Mouse (Mus musculus): ENCODE measurements around the gene Zdhhc3. TPM values are rescaled to one million over a fixed set of nuclear protein-coding genes. Genes with fewer than 3 reads are reported as not detected.

Zdhhc3 gene
- polyA plus RNA-seq, 1 experiment, result 92.1 TPM

GRCm38 (mm10) chr9:123099631-123100455, 13.2 kb downstream of the Zdhhc3 start:
- no peak overlapping the region for H3K4me3 ChIP-seq (ENCODE audit: insufficient read depth, low read length)
- TF ChIP-seq CTCF (IDR thresholded peaks at IDR 0.05; ENCODE audit: borderline replicate concordance, insufficient read depth, low read length), result no peak
- TF ChIP-seq POLR2A (IDR thresholded peaks at IDR 0.05; ENCODE audit: low read depth, low read length), result no peak
- no peaks in the 10 kb centered on the region for H3K4me1 ChIP-seq (ENCODE audit: control insufficient read depth, insufficient read depth, low read length)
- H3K27ac ChIP-seq (ENCODE audit: insufficient read depth, low read length), result no peak overlapping the region

DNA sequence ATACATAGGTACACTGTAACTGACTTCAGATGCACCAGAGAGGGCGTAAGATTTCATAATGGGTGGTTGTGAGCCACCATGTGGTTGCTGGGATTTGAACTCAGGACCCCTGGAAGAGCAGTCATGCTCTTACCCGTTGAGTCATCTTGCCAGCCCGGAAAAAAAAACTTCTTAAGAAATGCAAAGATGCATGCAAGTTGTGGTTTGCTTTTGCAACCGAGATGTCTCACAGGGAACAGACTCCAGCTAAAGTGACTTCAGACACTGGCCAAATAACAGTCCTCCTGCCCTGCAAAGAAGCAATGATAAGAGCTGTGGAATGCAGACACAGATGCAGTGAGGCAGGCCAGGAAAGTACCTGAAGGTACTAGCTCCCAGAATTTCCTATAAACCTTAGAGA, 22.2 kb downstream of the Zdhhc3 start:
- TF ChIP-seq CTCF (IDR thresholded peaks at IDR 0.05; ENCODE audit: borderline replicate concordance, insufficient read depth, low read length) (no peak), POLR2A (IDR thresholded peaks at IDR 0.05; ENCODE audit: low read depth, low read length) (no peak)
- no peaks in the 10 kb centered on the region for H3K4me1 ChIP-seq (ENCODE audit: control insufficient read depth, insufficient read depth, low read length)
- no peak overlapping the region for H3K27ac ChIP-seq (ENCODE audit: insufficient read depth, low read length)
- no peak overlapping the region for H3K4me3 ChIP-seq (ENCODE audit: insufficient read depth, low read length)

DNA sequence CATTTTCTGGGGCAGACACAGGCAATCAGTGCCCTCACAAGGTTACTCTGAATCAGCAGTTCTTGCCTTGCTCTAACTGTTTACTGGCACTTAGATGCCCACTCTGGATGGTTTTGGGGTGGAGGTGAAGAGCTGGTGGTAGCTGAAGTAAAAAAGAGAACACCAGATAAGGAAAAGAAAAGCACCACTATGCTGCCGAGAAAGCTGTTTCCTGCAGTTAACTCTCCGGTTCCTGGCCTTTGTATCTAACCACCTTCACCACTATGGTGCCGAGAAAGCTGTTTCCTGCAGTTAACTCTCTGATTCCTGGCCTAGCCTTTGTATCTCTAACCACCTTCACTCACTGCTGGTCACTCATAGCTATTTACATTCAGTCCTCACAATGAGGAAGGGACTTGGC, 25.4 kb downstream of the Zdhhc3 start:
- no peaks in the 10 kb centered on the region for H3K4me1 ChIP-seq (ENCODE audit: control insufficient read depth, insufficient read depth, low read length)
- H3K27ac ChIP-seq (ENCODE audit: insufficient read depth, low read length), result no peak overlapping the region
- no peak for TF ChIP-seq POLR2A (IDR thresholded peaks at IDR 0.05; ENCODE audit: low read depth, low read length)
- no peak for TF ChIP-seq CTCF (IDR thresholded peaks at IDR 0.05; ENCODE audit: borderline replicate concordance, insufficient read depth, low read length)
- H3K4me3 ChIP-seq (ENCODE audit: insufficient read depth, low read length), result no peak overlapping the region

DNA sequence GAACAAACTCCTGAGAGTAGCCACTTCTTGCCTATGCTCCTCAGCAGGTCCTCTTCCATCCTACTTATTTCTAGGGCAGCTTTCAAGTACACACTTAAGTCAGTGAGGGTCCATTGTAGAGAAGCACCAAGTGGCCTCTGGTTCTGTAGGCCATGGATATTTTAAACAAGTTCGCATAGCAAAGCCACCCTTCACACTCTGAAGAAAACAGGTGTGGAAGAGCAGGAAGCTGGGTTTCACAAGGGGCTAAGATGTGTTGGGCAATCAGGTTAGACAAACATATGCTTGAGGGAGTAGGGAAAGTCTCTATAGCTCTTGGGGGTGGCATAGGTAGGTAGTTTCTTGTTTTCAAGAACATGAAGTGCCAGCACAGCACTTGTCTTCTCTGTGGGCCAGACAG, 27.6 kb downstream of the Zdhhc3 start:
- Histone ChIP-seq H3K4me3 (ENCODE audit: insufficient read depth, low read length) (no peak overlapping the region), H3K4me1 (ENCODE audit: control insufficient read depth, insufficient read depth, low read length) (no peaks in the 10 kb centered on the region)
- TF ChIP-seq CTCF (IDR thresholded peaks at IDR 0.05; ENCODE audit: borderline replicate concordance, insufficient read depth, low read length) (no peak), POLR2A (IDR thresholded peaks at IDR 0.05; ENCODE audit: low read depth, low read length) (no peak)

DNA sequence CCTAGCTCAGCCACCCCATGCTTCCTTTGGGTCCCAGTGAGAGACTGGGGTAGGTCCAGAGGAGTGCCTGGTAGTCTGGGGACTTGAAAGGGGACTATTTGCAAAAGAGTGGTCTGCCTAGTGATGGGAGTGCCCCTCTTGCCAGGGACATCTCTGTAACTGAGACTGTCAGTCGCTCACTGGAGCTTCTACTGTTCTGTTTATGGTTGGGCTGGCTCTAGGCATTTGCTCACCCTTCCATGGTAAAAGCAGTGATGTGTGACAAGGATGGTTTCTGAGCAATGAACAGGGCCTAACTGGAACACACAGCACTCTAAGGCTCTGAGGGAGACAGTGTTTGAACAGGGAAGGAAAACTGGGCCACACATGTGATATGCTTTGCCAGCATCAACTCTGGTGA, 32.2 kb downstream of the Zdhhc3 start:
- TF ChIP-seq POLR2A (IDR thresholded peaks at IDR 0.05; ENCODE audit: low read depth, low read length) (no peak), CTCF (IDR thresholded peaks at IDR 0.05; ENCODE audit: borderline replicate concordance, insufficient read depth, low read length) (no peak)
- Histone ChIP-seq H3K4me3 (ENCODE audit: insufficient read depth, low read length) (no peak overlapping the region), H3K27ac (ENCODE audit: insufficient read depth, low read length) (no peak overlapping the region), H3K4me1 (ENCODE audit: control insufficient read depth, insufficient read depth, low read length) (no peaks in the 10 kb centered on the region)

More for the DNA sequence above, 27.6 kb downstream of the Zdhhc3 start:
- H3K27ac ChIP-seq (ENCODE audit: insufficient read depth, low read length), result no peak overlapping the region

DNA sequence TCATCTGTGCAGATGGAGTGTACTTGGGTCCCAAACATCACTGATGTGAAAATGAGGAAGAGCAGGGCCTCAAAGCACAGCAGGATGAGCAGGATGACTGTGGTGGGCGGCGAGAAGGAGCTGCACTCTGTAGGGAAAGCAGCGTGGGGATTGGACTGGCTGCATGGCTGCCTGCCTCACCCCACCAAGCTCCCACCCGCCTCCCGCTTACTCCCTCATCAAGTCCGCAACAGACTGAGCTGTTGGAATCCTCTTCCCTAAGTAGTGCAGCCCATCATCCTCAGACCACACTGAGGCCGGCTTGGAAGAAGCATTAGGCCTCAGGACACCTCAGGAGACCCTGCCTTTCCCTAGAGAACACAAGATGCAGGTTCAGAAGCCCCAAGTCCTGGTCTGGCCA, 32.6 kb downstream of the Zdhhc3 start:
- H3K4me3 ChIP-seq (ENCODE audit: insufficient read depth, low read length), result no peak overlapping the region
- no peak for TF ChIP-seq CTCF (IDR thresholded peaks at IDR 0.05; ENCODE audit: borderline replicate concordance, insufficient read depth, low read length)
- no peak for TF ChIP-seq POLR2A (IDR thresholded peaks at IDR 0.05; ENCODE audit: low read depth, low read length)

DNA sequence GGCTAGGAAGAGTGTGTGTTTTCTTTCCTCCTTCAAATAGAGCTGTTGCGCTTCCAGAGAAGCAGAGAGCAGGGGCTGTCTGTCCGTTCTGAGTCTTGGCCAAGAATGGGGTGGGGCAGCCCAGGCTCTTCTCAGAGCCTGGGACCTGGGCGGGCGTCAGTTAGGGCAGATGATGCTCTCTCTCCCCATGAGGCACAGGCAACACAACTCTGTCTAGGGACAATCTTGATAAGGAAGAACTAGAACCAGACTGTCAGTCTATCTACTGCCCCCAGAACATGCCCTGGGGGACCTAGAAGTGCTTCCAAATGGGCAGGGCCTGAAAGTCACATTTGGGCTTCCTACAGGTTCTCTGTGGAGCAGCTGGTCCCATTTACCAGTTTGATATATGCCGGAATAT, 33.9 kb downstream of the Zdhhc3 start:
- no peaks in the 10 kb centered on the region for H3K4me1 ChIP-seq (ENCODE audit: control insufficient read depth, insufficient read depth, low read length)
- H3K4me3 ChIP-seq (ENCODE audit: insufficient read depth, low read length), result no peak overlapping the region
- TF ChIP-seq POLR2A (IDR thresholded peaks at IDR 0.05; ENCODE audit: low read depth, low read length) (no peak), CTCF (IDR thresholded peaks at IDR 0.05; ENCODE audit: borderline replicate concordance, insufficient read depth, low read length) (no peak)
- no peak overlapping the region for H3K27ac ChIP-seq (ENCODE audit: insufficient read depth, low read length)

More for the DNA sequence above, 32.6 kb downstream of the Zdhhc3 start:
- Histone ChIP-seq H3K4me1 (ENCODE audit: control insufficient read depth, insufficient read depth, low read length) (no peaks in the 10 kb centered on the region), H3K27ac (ENCODE audit: insufficient read depth, low read length) (no peak overlapping the region)

DNA sequence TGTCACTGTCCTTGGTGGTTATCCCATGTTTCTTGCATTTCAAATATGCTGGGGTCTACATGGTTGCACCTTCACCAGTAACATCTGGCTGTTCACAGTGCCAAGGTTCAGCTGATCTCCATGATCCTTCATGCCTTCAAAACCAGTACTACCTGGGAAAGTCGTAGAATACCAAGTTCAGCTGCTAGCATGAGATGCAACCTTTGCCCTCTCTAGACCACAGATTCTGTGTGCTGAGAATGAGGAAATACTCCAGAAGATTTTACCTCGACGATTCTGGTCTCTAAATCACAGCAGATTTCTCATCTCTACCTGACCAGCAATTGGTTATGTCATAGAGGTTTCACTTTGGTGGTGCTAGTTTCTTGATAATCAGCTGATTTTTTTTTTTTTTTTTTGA, 52.8 kb downstream of the Zdhhc3 start:
- Histone ChIP-seq H3K4me3 (ENCODE audit: insufficient read depth, low read length) (no peak overlapping the region), H3K27ac (ENCODE audit: insufficient read depth, low read length) (no peak overlapping the region), H3K4me1 (ENCODE audit: control insufficient read depth, insufficient read depth, low read length) (no peaks in the 10 kb centered on the region)
- TF ChIP-seq CTCF (IDR thresholded peaks at IDR 0.05; ENCODE audit: borderline replicate concordance, insufficient read depth, low read length), result no peak
- no peak for TF ChIP-seq POLR2A (IDR thresholded peaks at IDR 0.05; ENCODE audit: low read depth, low read length)

- Histone ChIP-seq H3K27ac (ENCODE audit: insufficient read depth, low read length) (no peak overlapping the region), H3K4me1 (ENCODE audit: control insufficient read depth, insufficient read depth, low read length) (no peaks in the 10 kb centered on the region), H3K4me3 (ENCODE audit: insufficient read depth, low read length) (no peak overlapping the region)
- no peak for TF ChIP-seq CTCF (IDR thresholded peaks at IDR 0.05; ENCODE audit: borderline replicate concordance, insufficient read depth, low read length)
- TF ChIP-seq POLR2A (IDR thresholded peaks at IDR 0.05; ENCODE audit: low read depth, low read length), result no peak
Measured at GRCm38 (mm10) chr9:123058724-123059292, 54.2 kb downstream of the Zdhhc3 start.

GRCm38 (mm10) chr9:123047665-123048064, 65.3 kb downstream of the Zdhhc3 start:
- Histone ChIP-seq H3K27ac (ENCODE audit: insufficient read depth, low read length) (no peak overlapping the region), H3K4me1 (ENCODE audit: control insufficient read depth, insufficient read depth, low read length) (no peaks in the 10 kb centered on the region), H3K4me3 (ENCODE audit: insufficient read depth, low read length) (no peak overlapping the region)
- no peak for TF ChIP-seq POLR2A (IDR thresholded peaks at IDR 0.05; ENCODE audit: low read depth, low read length)
- TF ChIP-seq CTCF (IDR thresholded peaks at IDR 0.05; ENCODE audit: borderline replicate concordance, insufficient read depth, low read length), result no peak
